Comparison of ENCODE assay signal across 8 mouse cellular contexts in genomic region chr11:50603082-50603910, GRCm38 (mm10). TPM values are rescaled to one million over a fixed set of nuclear protein-coding genes. Genes with fewer than 3 reads are reported as not detected.
DNase-seq lines count a peak whose midpoint lies in the region; ATAC-seq lines count a peak whose summit lies in the region.

No protein-coding gene starts in this region.

- ATAC-seq in common myeloid progenitor, adult 5-6 weeks (replicated peaks; ENCODE audit: low read depth, poor library complexity, severe bottlenecking), result peak; percentile 50
- peak; percentile 57; the same call in 1 of the 2 replicates for ATAC-seq in intestine, embryonic 16.5 days
- peak; percentile 45 for ATAC-seq in megakaryocyte progenitor cell, adult 5-6 weeks (replicated peaks; ENCODE audit: poor library complexity)
- peak; percentile 59; the same call in 1 of the 2 replicates for ATAC-seq in stomach, embryonic 14.5 days (ENCODE audit: insufficient number of reproducible peaks, insufficient read depth, low FRiP score, low read depth)

- H3K4me2 ChIP-seq in intestine, embryonic 16.5 days (ENCODE audit: low read depth, low read length), result peak overlapping the region; percentile 93
- H3K4me2 ChIP-seq in stomach, embryonic 14.5 days (replicated peaks; ENCODE audit: low read depth, low read length), result peak overlapping the region; percentile 77

- no peaks in the 10 kb centered on the region for H3K9me3 ChIP-seq in intestine, embryonic 16.5 days (ENCODE audit: control insufficient read depth, low read length)
- H3K9me3 ChIP-seq in stomach, embryonic 14.5 days (ENCODE audit: control insufficient read depth, low read depth, low read length), result no peaks in the 10 kb centered on the region

- no peaks in the 10 kb centered on the region for H3K36me3 ChIP-seq in intestine, embryonic 16.5 days (ENCODE audit: control insufficient read depth, insufficient read depth, low read length)
- H3K36me3 ChIP-seq in stomach, embryonic 14.5 days (ENCODE audit: control insufficient read depth, insufficient read depth, low read length), result no peaks in the 10 kb centered on the region

- H3K27me3 ChIP-seq in intestine, embryonic 16.5 days (replicated peaks; ENCODE audit: control insufficient read depth, insufficient read depth, low read length), result peaks cover 50% of the 10 kb centered on the region
- H3K27me3 ChIP-seq in stomach, embryonic 14.5 days (ENCODE audit: control insufficient read depth, insufficient read depth, low read length), result peaks cover 13% of the 10 kb centered on the region; the same call in 1 of the 2 replicates

- H3K4me1 ChIP-seq in intestine, embryonic 16.5 days (ENCODE audit: control insufficient read depth, insufficient read depth, low read length), result peaks cover 19% of the 10 kb centered on the region
- H3K4me1 ChIP-seq in stomach, embryonic 14.5 days (ENCODE audit: control insufficient read depth, insufficient read depth, low read length), result 0 out of 2 replicates have a peak, but pooled peaks cover 7% of the 10 kb centered on the region

- H3K27ac ChIP-seq in intestine, embryonic 16.5 days (ENCODE audit: low read length), result no peak overlapping the region
- no peak overlapping the region for H3K27ac ChIP-seq in stomach, embryonic 14.5 days (ENCODE audit: low read length)

- peak overlapping the region; percentile 69 for H3K4me3 ChIP-seq in intestine, embryonic 16.5 days (ENCODE audit: low read length)
- peak overlapping the region; percentile 68 for H3K4me3 ChIP-seq in stomach, embryonic 14.5 days (ENCODE audit: low read depth, low read length)

- DNase-seq in left cerebral cortex, adult 18-20 months (ENCODE audit: low spot score in 2 of 2), result peak; percentile 17 to 21
- no peak for DNase-seq in left cerebral cortex, adult 9 months (ENCODE audit: low spot score in 2 of 2)
- DNase-seq in gastrocnemius, postnatal 4 days (ENCODE audit: low spot score in 2 of 2), result peak; percentile 57 to 71
- DNase-seq in spleen, postnatal 14 days (ENCODE audit: low spot score in 2 of 2), result no peak

- peak overlapping the region; percentile 68 for H3K9ac ChIP-seq in intestine, embryonic 16.5 days (ENCODE audit: low read depth, low read length)
- H3K9ac ChIP-seq in stomach, embryonic 14.5 days (replicated peaks; ENCODE audit: low read depth, low read length), result peak overlapping the region; percentile 33; the same call in 1 of the 2 replicates

- 2% methylated on average over 52 of the region's 52 CpGs for WGBS in intestine, embryonic 16.5 days
- 1% methylated on average over 50 of the region's 52 CpGs for WGBS in stomach, embryonic 14.5 days

RNA-seq across cellular contexts. Expression of gene Adamts2, which starts 1.4 kb away (rescaled TPM):
- total RNA-seq in left cerebral cortex, adult 18-20 months (2021), result 10 to 100 TPM in 1 of 2 experiments, 1 to 10 TPM in 1; 9.9 to 12.1 TPM
- not detected in 2 replicates for total RNA-seq in common myeloid progenitor, adult 5-6 weeks (2017)
- total RNA-seq in gastrocnemius, postnatal 4 days (2021), result 10 to 100 TPM; 38.0 to 42.3 TPM
- 6.5 and 7.8 TPM in 2 replicates for polyA plus RNA-seq in intestine, embryonic 16.5 days (2015; fragmentation: Nextera tagmentation; extraction: Ambion mirVana)
- total RNA-seq in megakaryocyte progenitor cell, adult 5-6 weeks (2015), result 0.17 TPM in 1 of 2 replicates, not detected in the other
- total RNA-seq in megakaryocyte progenitor cell, adult 5-6 weeks (2017), result not detected in 2 replicates
- polyA plus RNA-seq in stomach, embryonic 14.5 days (2014; fragmentation: Nextera tagmentation; extraction: Ambion mirVana), result 11.7 and 13.0 TPM in 2 replicates

Comparison
In these comparisons a context has a peak if more than half of its experiments do, and no peak if none do; other contexts are left out.
1. DNase-seq: peak in left cerebral cortex, adult 18-20 months (2 of 2) and gastrocnemius, postnatal 4 days (2 of 2); none in left cerebral cortex, adult 9 months (0 of 2) and spleen, postnatal 14 days (0 of 2).
2. RNA of gene Adamts2, which starts 1.4 kb away (total RNA-seq): 38.0 to 42.3 TPM in gastrocnemius, postnatal 4 days and 9.9 to 12.1 TPM in left cerebral cortex, adult 18-20 months; not detected in common myeloid progenitor, adult 5-6 weeks and 0.17 TPM in megakaryocyte progenitor cell, adult 5-6 weeks; every median in the first group is over 4 times any median in the second.
3. Peak in every context shown above with its lines, with median percentiles within 50 percentile points of each other: ATAC-seq.